Mouse (Mus musculus) brain, adult 10 weeks (tissue): ENCODE results near the gene Npm3. TPM values are rescaled to one million over a fixed set of nuclear protein-coding genes. Genes with fewer than 3 reads are reported as not detected.

Experiments
- polyA plus RNA-seq: library from polyadenylated mRNA; stranded (reverse); fragments of 350-450 nt; fragmentation: Illumina TruSeq; extraction: RNeasy Lipid Tissue Mini Kit (QIAGEN cat#74804); gene quantifications from one replicate; pipeline ENCODE4 v1.2.3, GENCODE M21; 2015; ENCODE audit warnings: low read depth, low replicate concordance

The Npm3 gene
- 20.2 TPM for polyA plus RNA-seq

GRCm38 (mm10) chr19:45749243-45750043 is at the start of gene Npm3:
TSS of gene Npm3 (minus strand) at chr19:45749591.

GRCm38 (mm10) chr19:45783181-45783932 is 34.0 kb upstream of the Npm3 start, which contains the start of gene Mgea5:
TSS of gene Mgea5 (minus strand) at chr19:45783837.

GRCm38 (mm10) chr19:45742218-45742983 is 7.0 kb downstream of the Npm3 start, which contains the start of gene Fgf8:
TSS of gene Fgf8 (minus strand) at chr19:45742915.

Other genes with a start within 250 kb of the Npm3 start
- gene Poll, start 189.1 kb downstream of the Npm3 start, polyA plus RNA-seq = 10.4 TPM
- gene Gm17018, start 189.0 kb downstream of the Npm3 start, polyA plus RNA-seq = 75.0 TPM
- gene Fbxw4, start 89.3 kb downstream of the Npm3 start, polyA plus RNA-seq = 25.7 TPM
- gene Fgf8, start 6.7 kb downstream of the Npm3 start, polyA plus RNA-seq = not detected
- 121 TPM for gene Mgea5, start 34.2 kb upstream of the Npm3 start, polyA plus RNA-seq
- 121 TPM for gene Kcnip2, start 66.5 kb upstream of the Npm3 start, polyA plus RNA-seq
- 15.0 TPM for gene Armh3, start 248.9 kb upstream of the Npm3 start, polyA plus RNA-seq